Mouse (Mus musculus) adrenal gland (tissue): ENCODE data around the gene Gm42417.

Experiments used
- microRNA-seq, 2 experiments: library from miRNA; unstranded; fragments of <30 nt; microRNA quantifications; one replicate each; pipeline ENCODE4; 2019

The Gm42417 gene

Small RNA genes lying within 50 kb of the gene (microRNA-seq; reads per million reads assigned to microRNA genes)
- gene Gm47280, result 0 reads per million in 2 experiments
